Mouse (Mus musculus) CH12.LX (cell line): ENCODE results near the gene Ccdc24. TPM values are rescaled to one million over a fixed set of nuclear protein-coding genes. Genes with fewer than 3 reads are reported as not detected.
A peak's percentile ranks its signal among the peaks of the same experiment; 100 is the strongest.

Experiments used
- DNase-seq: peaks from one replicate; pipeline ENCODE4 v3.0.0-alpha.2; 2013; ENCODE audit errors: extremely low read depth
- H3K27ac ChIP-seq: 2 replicates; pipeline ENCODE4 v1.5.1; 2012; ENCODE audit warnings: low read depth, mild to moderate bottlenecking, control low read depth, moderate library complexity; ENCODE audit not compliant: insufficient read depth
- H3K27me3 ChIP-seq: replicated peaks from 2 replicates; pipeline ENCODE3; 2012; ENCODE audit warnings: inconsistent platforms
- H3K36me3 ChIP-seq, 2 experiments: replicated peaks in 1 of 2; 2 replicates each; pipeline versions ENCODE3 to v1.6.1; 2012; ENCODE audit warnings: inconsistent platforms in 1 of 2, low read length in 1 of 2, mild to moderate bottlenecking in 1 of 2, mixed read lengths in 1 of 2, moderate library complexity in 1 of 2; ENCODE audit not compliant: control insufficient read depth in 1 of 2, insufficient read depth in 1 of 2
- H3K4me1 ChIP-seq, 2 experiments: 2 replicates each; pipeline ENCODE4 v1.6.1; 2012; ENCODE audit warnings: inconsistent platforms in 1 of 2, moderate library complexity in 1 of 2; ENCODE audit not compliant: insufficient read depth in 2 of 2, control insufficient read depth in 1 of 2
- H3K4me2 ChIP-seq: 2 replicates; pipeline ENCODE4 v1.6.1; 2012; ENCODE audit warnings: low read depth, mild to moderate bottlenecking, control low read depth; ENCODE audit not compliant: poor library complexity, insufficient read depth, severe bottlenecking
- H3K4me3 ChIP-seq, 3 experiments: fragments of 150-350 bp in 1 of 3; sonication (generic) in 1 of 3; replicated peaks in 1 of 3; 2 replicates each; pipeline versions ENCODE3 to v1.5.1; 2011 to 2012; ENCODE audit warnings: low read depth in 2 of 3, low read length in 2 of 3, mild to moderate bottlenecking in 2 of 3, moderate library complexity in 2 of 3, control low read depth in 1 of 3, improper control_type of control experiment in 1 of 3, inconsistent platforms in 1 of 3, mixed read lengths in 1 of 3; ENCODE audit not compliant: poor library complexity in 1 of 3
- H3K79me2 ChIP-seq: replicated peaks from 2 replicates; pipeline ENCODE4 v1.6.1; 2012; ENCODE audit warnings: mild to moderate bottlenecking, moderate library complexity; ENCODE audit not compliant: control insufficient read depth, poor library complexity, insufficient read depth, severe bottlenecking; ENCODE audit errors: extremely low read depth
- H3K9ac ChIP-seq: 2 replicates; pipeline ENCODE4 v1.6.1; 2012; ENCODE audit warnings: low read depth, mild to moderate bottlenecking, control low read depth, moderate library complexity; ENCODE audit not compliant: insufficient read depth
- H3K9me3 ChIP-seq: replicated peaks from 2 replicates; pipeline ENCODE3; 2012; ENCODE audit warnings: low read length, inconsistent platforms, mixed read lengths
- BHLHE40 ChIP-seq: IDR thresholded peaks from 2 replicates; pipeline ENCODE4 v1.6.1; 2011; ENCODE audit warnings: mild to moderate bottlenecking, low read depth, low read length, improper control_type of control experiment
- CTCF ChIP-seq, 2 experiments: IDR thresholded peaks in 1 of 2; conservative IDR thresholded peaks in 1 of 2; 2 replicates each; pipeline ENCODE4 v1.5.1; 2011 to 2012; ENCODE audit warnings: low read depth in 2 of 2, low read length in 2 of 2, improper control_type of control experiment in 1 of 2, inconsistent platforms in 1 of 2, mild to moderate bottlenecking in 1 of 2, moderate library complexity in 1 of 2
- E2F4 ChIP-seq: IDR thresholded peaks from 2 replicates; pipeline ENCODE4 v1.6.1; 2011; ENCODE audit warnings: low read depth, low read length, improper control_type of control experiment; ENCODE audit not compliant: insufficient replicate concordance
- ELF1 ChIP-seq: IDR thresholded peaks from 2 replicates; pipeline ENCODE4 v1.6.1; 2014; ENCODE audit warnings: low read depth, mild to moderate bottlenecking, inconsistent platforms, low read length, improper control_type of control experiment
- ETS1 ChIP-seq: conservative IDR thresholded peaks from 2 replicates; pipeline ENCODE4 v1.6.1; 2012; ENCODE audit warnings: low read depth, mild to moderate bottlenecking, inconsistent platforms, low read length, improper control_type of control experiment, moderate library complexity
- HCFC1 ChIP-seq: IDR thresholded peaks from 2 replicates; pipeline ENCODE4 v1.6.1; 2012; ENCODE audit warnings: low read depth, mild to moderate bottlenecking, inconsistent platforms, low read length, improper control_type of control experiment
- JUND ChIP-seq: conservative IDR thresholded peaks from 2 replicates; pipeline ENCODE4 v1.6.1; 2011; ENCODE audit warnings: low read depth, low read length, improper control_type of control experiment
- KAT2A ChIP-seq: IDR thresholded peaks from 2 replicates; pipeline ENCODE4 v1.6.1; 2012; ENCODE audit warnings: low read length, improper control_type of control experiment, inconsistent platforms; ENCODE audit not compliant: insufficient replicate concordance
- MAX ChIP-seq: IDR thresholded peaks from 2 replicates; pipeline ENCODE4 v1.6.1; 2011; ENCODE audit warnings: low read length, improper control_type of control experiment
- MAZ ChIP-seq: IDR thresholded peaks from 2 replicates; pipeline ENCODE4 v1.6.1; 2012; ENCODE audit warnings: low read depth, mild to moderate bottlenecking, inconsistent platforms, low read length, improper control_type of control experiment, moderate library complexity
- MEF2A ChIP-seq: IDR thresholded peaks from 2 replicates; pipeline ENCODE4 v1.6.1; 2014; ENCODE audit warnings: low read depth, mild to moderate bottlenecking, inconsistent platforms, low read length, improper control_type of control experiment, borderline replicate concordance
- MYC ChIP-seq: IDR thresholded peaks from 2 replicates; pipeline ENCODE4 v1.6.1; 2011; ENCODE audit warnings: low read depth, mild to moderate bottlenecking, improper control_type of control experiment, low read length
- PAX5 ChIP-seq: IDR thresholded peaks from 2 replicates; pipeline ENCODE4 v1.6.1; 2012; ENCODE audit warnings: low read length, inconsistent platforms, mixed read lengths
- RCOR1 ChIP-seq: conservative IDR thresholded peaks from 2 replicates; pipeline ENCODE4 v1.6.1; 2012; ENCODE audit warnings: low read depth, mild to moderate bottlenecking, inconsistent platforms, low read length, improper control_type of control experiment
- SIN3A ChIP-seq: IDR thresholded peaks from 2 replicates; pipeline ENCODE4 v1.6.1; 2012; ENCODE audit warnings: low read length, improper control_type of control experiment, inconsistent platforms
- TBP ChIP-seq: conservative IDR thresholded peaks from 2 replicates; pipeline ENCODE4 v1.6.1; 2011; ENCODE audit warnings: low read depth, low read length, improper control_type of control experiment
- TCF12 ChIP-seq: IDR thresholded peaks from 2 replicates; pipeline ENCODE4 v1.6.1; 2014; ENCODE audit warnings: low read depth, mild to moderate bottlenecking, inconsistent platforms, low read length, improper control_type of control experiment
- UBTF ChIP-seq: IDR thresholded peaks from 2 replicates; pipeline ENCODE4 v1.6.1; 2012; ENCODE audit warnings: low read depth, mild to moderate bottlenecking, inconsistent platforms, low read length, improper control_type of control experiment, moderate library complexity
- ZC3H11A ChIP-seq: IDR thresholded peaks from 2 replicates; pipeline ENCODE4 v1.6.1; 2012; ENCODE audit warnings: low read depth, mild to moderate bottlenecking, inconsistent platforms, low read length, improper control_type of control experiment
- ZMIZ1 ChIP-seq: IDR thresholded peaks from 2 replicates; pipeline ENCODE4 v1.6.1; 2012; ENCODE audit warnings: low read depth, mild to moderate bottlenecking, inconsistent platforms, low read length, improper control_type of control experiment
- dilution Hi-C: fragments of 300-500 bp; cut with MboI; formaldehyde crosslinking; loops from 2 replicates; pipeline ENCODE4 v1.14.3; 2020; ENCODE audit warnings: low sequenced_read_pairs; ENCODE audit not compliant: extremely low pct_unique_long_range_greater_than_20kb, extremely low pct_ligation_motif_present
- in situ Hi-C: fragments of 300-500 bp; cut with MboI; formaldehyde crosslinking; loops from 3 replicates; pipeline ENCODE4 v1.14.3; 2019; ENCODE audit warnings: low sequenced_read_pairs, low pct_ligation_motif_present, low pct_unique_long_range_greater_than_20kb, mixed read lengths
- polyA plus RNA-seq: library from polyadenylated mRNA; unstranded; fragments of >175 nt; gene quantifications from 2 replicates; pipeline ENCODE4 v1.2.1, GENCODE M21; 2012; ENCODE audit warnings: low read depth; ENCODE audit not compliant: insufficient read length
- total RNA-seq, 2 experiments: library from RNA; depleted of rRNA; stranded (reverse); fragments of 300-350 nt in 1 of 2; fragments of >200 nt in 1 of 2; gene quantifications; 2 replicates each; pipeline ENCODE4 v1.2.3; 2012 to 2014

The Ccdc24 gene
- total RNA-seq (2012; rRNA removed) (0.46 and 0.93 TPM in 2 replicates), total RNA-seq (2014; rRNA removed) (not detected in 2 replicates), polyA plus RNA-seq (0.40 and 0.81 TPM in 2 replicates)

- Histone ChIP-seq H3K9me3 (no peaks in the 10 kb centered on the region), H3K27ac (no peak within 1 kb of the TSS), H3K27me3 (no peaks in the 10 kb centered on the region), H3K9ac (no peak within 1 kb of the TSS), H3K36me3 (peaks cover 15 to 90% of the 10 kb centered on the region in 2 experiments), H3K4me1 (0 out of 4 replicates have a peak, but pooled peaks cover 0 to 4% of the 10 kb centered on the region in 2 experiments), H3K4me2 (peak within 1 kb of the TSS; percentile 44; the same call in 1 of the 2 replicates), H3K79me2 (no peaks in the 10 kb centered on the region), H3K4me3 (no peak within 1 kb of the TSS)
- DNase-seq: no peak
- in situ Hi-C loops: no loop called here
- no peak for TF ChIP-seq TBP
- no peak for TF ChIP-seq MAX
- TF ChIP-seq SIN3A: no peak
- no peak for TF ChIP-seq MAZ
- TF ChIP-seq MEF2A: no peak
- no peak for TF ChIP-seq RCOR1
- no peak for TF ChIP-seq TCF12
- TF ChIP-seq MYC: no peak
- no peak for TF ChIP-seq JUND
- no peak for TF ChIP-seq E2F4
- TF ChIP-seq PAX5: no peak
- no peak for TF ChIP-seq BHLHE40
- TF ChIP-seq HCFC1: no peak
- TF ChIP-seq UBTF: no peak
- no peak for TF ChIP-seq ZMIZ1
- no peak for TF ChIP-seq ZC3H11A
- TF ChIP-seq ELF1: no peak
- TF ChIP-seq, all 38 proteins: peak for 0
- dilution Hi-C loops: no loop called here
These were observed at the start of gene Ccdc24 for GRCm38 (mm10) chr4:117872471-117872886. Ccdc24 (minus strand) TSS chr4:117872557.

GRCm38 (mm10) chr4:117921358-117921757 lies 49.0 kb upstream of the Ccdc24 start:
- DNase-seq: no peak
- Histone ChIP-seq H3K27me3 (no peaks in the 10 kb centered on the region), H3K9ac (no peak overlapping the region), H3K36me3 (peaks cover 0 to 7% of the 10 kb centered on the region in 2 experiments), H3K9me3 (no peaks in the 10 kb centered on the region), H3K27ac (no peak overlapping the region), H3K4me2 (no peak overlapping the region), H3K79me2 (no peaks in the 10 kb centered on the region), H3K4me1 (peaks cover 0 to 26% of the 10 kb centered on the region in 2 experiments; a peak in 2 of 4 replicates), H3K4me3 (no peak overlapping the region)
- in situ Hi-C loops (no loop called here), dilution Hi-C loops (no loop called here)
- TF ChIP-seq TCF12 (no peak), UBTF (no peak), BHLHE40 (no peak), KAT2A (no peak), CTCF (conservative IDR thresholded peaks at IDR 0.05 in 1 of 2, IDR thresholded peaks at IDR 0.05 in 1 of 2; ENCODE audit: low read depth in 2 of 2, low read length in 2 of 2) (no peak), ETS1 (no peak)
